Mouse (Mus musculus) spleen, postnatal 14 days (tissue): ENCODE data around the gene Spats2l.

Experiments used
- DNase-seq, 2 experiments: peaks; one replicate each; pipeline ENCODE4 v3.0.0; 2021 to 2022; ENCODE audit warnings: low spot score in 2 of 2

The Spats2l gene

GRCm38 (mm10) chr1:57774001-57774667 is at the start of gene Spats2l:
Spats2l (plus strand) TSS chr1:57774162.
- DNase-seq, result no peak

GRCm38 (mm10) chr1:57725268-57725667 is 48.7 kb upstream of the Spats2l start:
- no peak for DNase-seq

GRCm38 (mm10) chr1:57735877-57736276 is 38.1 kb upstream of the Spats2l start:
- no peak for DNase-seq

GRCm38 (mm10) chr1:57741740-57742139 is 32.2 kb upstream of the Spats2l start:
- no peak for DNase-seq

GRCm38 (mm10) chr1:57742266-57742665 is 31.7 kb upstream of the Spats2l start:
- DNase-seq, result no peak

GRCm38 (mm10) chr1:57751781-57752180 is 22.2 kb upstream of the Spats2l start:
- DNase-seq, result no peak

- no peak for DNase-seq
These were observed 7.6 kb upstream of the Spats2l start for GRCm38 (mm10) chr1:57766396-57766795.

GRCm38 (mm10) chr1:57773326-57773725 is 636 bp upstream of the Spats2l start:
- no peak for DNase-seq

- DNase-seq, result peak in 1 of 2 experiments; percentile 14
These were observed 920 bp downstream of the Spats2l start for GRCm38 (mm10) chr1:57774668-57775495.

- DNase-seq, result no peak
These were observed 1.5 kb downstream of the Spats2l start for GRCm38 (mm10) chr1:57775496-57775790.

- no peak for DNase-seq
These were observed 2.8 kb downstream of the Spats2l start for GRCm38 (mm10) chr1:57776671-57777281.

- DNase-seq, result no peak
These were observed 10.3 kb downstream of the Spats2l start for GRCm38 (mm10) chr1:57784300-57784699.

GRCm38 (mm10) chr1:57789831-57790230 is 15.9 kb downstream of the Spats2l start:
- DNase-seq, result no peak

- no peak for DNase-seq
These were observed 18.2 kb downstream of the Spats2l start for GRCm38 (mm10) chr1:57792212-57792611.

GRCm38 (mm10) chr1:57795838-57796237 is 21.9 kb downstream of the Spats2l start:
- DNase-seq, result no peak

GRCm38 (mm10) chr1:57799398-57799797 is 25.4 kb downstream of the Spats2l start:
- no peak for DNase-seq

GRCm38 (mm10) chr1:57800846-57801245 is 26.9 kb downstream of the Spats2l start:
- no peak for DNase-seq

- DNase-seq, result no peak
These were observed 32.2 kb downstream of the Spats2l start for GRCm38 (mm10) chr1:57806126-57806525.

- no peak for DNase-seq
These were observed 33.9 kb downstream of the Spats2l start for GRCm38 (mm10) chr1:57807882-57808281.

GRCm38 (mm10) chr1:57810221-57810620 is 36.3 kb downstream of the Spats2l start:
- no peak for DNase-seq

GRCm38 (mm10) chr1:57817103-57817502 is 43.1 kb downstream of the Spats2l start:
- DNase-seq, result no peak

GRCm38 (mm10) chr1:57820428-57820997 is 46.6 kb downstream of the Spats2l start:
- no peak for DNase-seq
